In genomic region chr7:80844691-80845090, GRCm38 (mm10) we compare ENCODE assay signal across 25 mouse cellular contexts.
"Had no signal": no experiment of that assay in that cellular context is flagged by ENCODE, and none has a peak within 500 bp of the region (broad histone marks: within the 10 kb centered on the region; RNA-seq: fewer than 3 reads in every experiment).

No protein-coding gene starts in this region.

- H3K4me2 ChIP-seq: heart, embryonic 12.5 days; hindbrain, embryonic 12.5 days; intestine, embryonic 15.5 days; limb, embryonic 12.5 days; liver, embryonic 11.5 days had no signal

- ATAC-seq: hindbrain, embryonic 16.5 days; inflammation-experienced regulatory T-cells, adult 6 months; intestine, embryonic 15.5 days; intestine, postnatal 0 days had no signal

- H3K27ac ChIP-seq: gastrocnemius, adult 2 months; hindbrain, embryonic 10.5 days; hindbrain, embryonic 12.5 days; intestine, embryonic 15.5 days; layer of hippocampus, adult 2 months; left cerebral cortex, adult 2 months; limb, embryonic 10.5 days; limb, embryonic 12.5 days; liver, embryonic 14.5 days had no signal

- H3K4me1 ChIP-seq: hindbrain, embryonic 10.5 days; hindbrain, embryonic 12.5 days; limb, embryonic 12.5 days had no signal

- DNase-seq: gastrocnemius, adult 2 months; gastrocnemius, postnatal 10 days; gastrocnemius, postnatal 25 days; heart, adult 18-20 months; heart, postnatal 10 days; heart, postnatal 4 days; kidney, adult 18-20 months; kidney, adult 8-10 months; kidney, postnatal 10 days; kidney, postnatal 25 days; kidney, postnatal 4 days; liver had no signal

- H3K27me3 ChIP-seq: heart, embryonic 12.5 days; hindbrain, embryonic 12.5 days; intestine, embryonic 15.5 days; limb, embryonic 12.5 days had no signal

- H3K9me3 ChIP-seq: heart, embryonic 12.5 days; hindbrain, embryonic 10.5 days; hindbrain, embryonic 12.5 days; intestine, embryonic 15.5 days; limb, embryonic 10.5 days; limb, embryonic 12.5 days had no signal

- H3K36me3 ChIP-seq: heart, embryonic 12.5 days; hindbrain, embryonic 10.5 days; hindbrain, embryonic 12.5 days; intestine, embryonic 15.5 days; limb, embryonic 10.5 days; limb, embryonic 12.5 days had no signal

- H3K9ac ChIP-seq: heart, embryonic 12.5 days; hindbrain, embryonic 12.5 days; intestine, embryonic 15.5 days; limb, embryonic 12.5 days; liver, embryonic 14.5 days had no signal

- H3K4me3 ChIP-seq: gastrocnemius, adult 2 months; heart, embryonic 12.5 days; hindbrain, embryonic 10.5 days; hindbrain, embryonic 12.5 days; intestine, embryonic 15.5 days; layer of hippocampus, adult 2 months; left cerebral cortex, adult 2 months; limb, embryonic 10.5 days; limb, embryonic 12.5 days had no signal
